Mouse (Mus musculus): ENCODE measurements around the gene Fastkd1.

GRCm38 (mm10) chr2:69716483-69716882 lies 3.2 kb upstream of the Fastkd1 start:
- TF ChIP-seq CTCF (IDR thresholded peaks at IDR 0.05; ENCODE audit: low read depth) (no peak), EP300 (IDR thresholded peaks at IDR 0.05; ENCODE audit: low read depth) (no peak)
